Mouse (Mus musculus) liver, embryonic 12.5 days (tissue): ENCODE measurements around the gene Sorl1. TPM values are rescaled to one million over a fixed set of nuclear protein-coding genes. Genes with fewer than 3 reads are reported as not detected.

ENCODE experiments used
- ATAC-seq: fragments of 200-750 bp; cut with Nextera tagmentation; 2 replicates; pipeline ENCODE4 v1.8.0; 2017; ENCODE audit warnings: moderate number of reproducible peaks, mild to moderate bottlenecking, moderate library complexity
- H3K27ac ChIP-seq: fragments of 300-500 bp; sonication (generic); 2 replicates; pipeline ENCODE4 v1.5.1; 2016; ENCODE audit warnings: mild to moderate bottlenecking
- H3K27me3 ChIP-seq: fragments of 300-500 bp; sonication (generic); replicated peaks from 2 replicates; pipeline ENCODE4 v1.6.1; 2016; ENCODE audit warnings: mild to moderate bottlenecking, moderate library complexity
- H3K36me3 ChIP-seq: fragments of 300-500 bp; sonication (generic); 2 replicates; pipeline ENCODE4 v1.6.1; 2016; ENCODE audit warnings: mild to moderate bottlenecking, moderate library complexity
- H3K4me1 ChIP-seq: fragments of 300-500 bp; sonication (generic); 2 replicates; pipeline ENCODE4 v1.6.1; 2016
- H3K4me2 ChIP-seq: fragments of 300-500 bp; sonication (generic); 2 replicates; pipeline ENCODE4 v1.6.1; 2016; ENCODE audit warnings: mild to moderate bottlenecking, moderate library complexity
- H3K4me3 ChIP-seq: fragments of 300-500 bp; sonication (generic); 2 replicates; pipeline ENCODE4 v1.5.1; 2016; ENCODE audit warnings: mild to moderate bottlenecking, moderate library complexity
- H3K9ac ChIP-seq: fragments of 300-500 bp; sonication (generic); 2 replicates; pipeline ENCODE4 v1.6.1; 2016; ENCODE audit warnings: mild to moderate bottlenecking, moderate library complexity
- H3K9me3 ChIP-seq: fragments of 300-500 bp; sonication (generic); replicated peaks from 2 replicates; pipeline ENCODE4 v1.6.1; 2016; ENCODE audit warnings: mild to moderate bottlenecking, moderate library complexity
- WGBS: fragments of 180-500 bp; shearing (Covaris S2); methylation state at CpG from one replicate; pipeline ENCODE4 v1.1.7; 2016; ENCODE audit not compliant: insufficient replicate concordance; 5-methylcytosine and 5-hydroxymethylcytosine counted together
- polyA plus RNA-seq: library from polyadenylated mRNA; unstranded; fragments of >200 nt; fragmentation: Nextera tagmentation; extraction: Ambion mirVana; gene quantifications from 2 replicates; pipeline ENCODE4 v1.2.1, GENCODE M21; 2016

Sorl1 gene
- polyA plus RNA-seq, 1 experiment from 2014 or later, result 0.98 TPM

- Histone ChIP-seq H3K4me2 (no peak overlapping the region), H3K27ac (no peak overlapping the region), H3K4me3 (no peak overlapping the region), H3K36me3 (no peaks in the 10 kb centered on the region), H3K27me3 (no peaks in the 10 kb centered on the region), H3K9me3 (no peaks in the 10 kb centered on the region), H3K4me1 (no peaks in the 10 kb centered on the region), H3K9ac (no peak overlapping the region)
- ATAC-seq, result no peak
- 83% methylated on average over 29 of the region's 29 CpGs for WGBS
Observed at GRCm38 (mm10) chr9:42081681-42082530, 42.2 kb downstream of the Sorl1 start.

GRCm38 (mm10) chr9:42080671-42081070, 43.4 kb downstream of the Sorl1 start:
- no peaks in the 10 kb centered on the region for H3K36me3 ChIP-seq
- 62% methylated on average over 9 of the region's 9 CpGs for WGBS
- H3K9ac ChIP-seq, result no peak overlapping the region
- no peaks in the 10 kb centered on the region for H3K4me1 ChIP-seq
- ATAC-seq, result no peak
- H3K27me3 ChIP-seq, result no peaks in the 10 kb centered on the region
- no peaks in the 10 kb centered on the region for H3K9me3 ChIP-seq
- H3K27ac ChIP-seq, result no peak overlapping the region
- no peak overlapping the region for H3K4me2 ChIP-seq
- H3K4me3 ChIP-seq, result no peak overlapping the region

- Histone ChIP-seq H3K4me3 (no peak overlapping the region), H3K4me2 (no peak overlapping the region), H3K4me1 (no peaks in the 10 kb centered on the region), H3K27me3 (no peaks in the 10 kb centered on the region), H3K36me3 (no peaks in the 10 kb centered on the region), H3K9ac (no peak overlapping the region), H3K9me3 (no peaks in the 10 kb centered on the region), H3K27ac (no peak overlapping the region)
- 74% methylated on average over 16 of the region's 16 CpGs for WGBS
- no peak for ATAC-seq
Observed at GRCm38 (mm10) chr9:42077112-42077845, 46.8 kb downstream of the Sorl1 start.

- H3K4me3 ChIP-seq, result no peak overlapping the region
- WGBS, result 62% methylated on average over 10 of the region's 10 CpGs
Observed at GRCm38 (mm10) chr9:42076256-42076849, 47.7 kb downstream of the Sorl1 start.

GRCm38 (mm10) chr9:42075241-42075640, 48.9 kb downstream of the Sorl1 start:
- no peak for ATAC-seq
- WGBS, result 62% methylated on average over 2 of the region's 2 CpGs

More at GRCm38 (mm10) chr9:42076256-42076849, 47.7 kb downstream of the Sorl1 start:
- H3K27ac ChIP-seq, result no peak overlapping the region
- no peaks in the 10 kb centered on the region for H3K4me1 ChIP-seq
- no peak for ATAC-seq
- no peak overlapping the region for H3K9ac ChIP-seq
- no peaks in the 10 kb centered on the region for H3K36me3 ChIP-seq
- no peak overlapping the region for H3K4me2 ChIP-seq
- H3K9me3 ChIP-seq, result no peaks in the 10 kb centered on the region
- H3K27me3 ChIP-seq, result no peaks in the 10 kb centered on the region

GRCm38 (mm10) chr9:42072010-42072409, 52.1 kb downstream of the Sorl1 start:
- WGBS, result 57% methylated on average over 4 of the region's 4 CpGs
- Histone ChIP-seq H3K4me1 (no peaks in the 10 kb centered on the region), H3K36me3 (no peaks in the 10 kb centered on the region), H3K9me3 (no peaks in the 10 kb centered on the region), H3K27me3 (no peaks in the 10 kb centered on the region), H3K27ac (no peak overlapping the region), H3K4me2 (no peak overlapping the region), H3K4me3 (no peak overlapping the region), H3K9ac (no peak overlapping the region)
- ATAC-seq, result no peak

More at GRCm38 (mm10) chr9:42075241-42075640, 48.9 kb downstream of the Sorl1 start:
- Histone ChIP-seq H3K9me3 (no peaks in the 10 kb centered on the region), H3K4me2 (no peak overlapping the region), H3K36me3 (no peaks in the 10 kb centered on the region), H3K4me3 (no peak overlapping the region), H3K27me3 (no peaks in the 10 kb centered on the region), H3K27ac (no peak overlapping the region), H3K4me1 (no peaks in the 10 kb centered on the region), H3K9ac (no peak overlapping the region)

- H3K27me3 ChIP-seq, result no peaks in the 10 kb centered on the region
- WGBS, result 72% methylated on average over 6 of the region's 6 CpGs
- no peak for ATAC-seq
Observed at GRCm38 (mm10) chr9:42070856-42071255, 53.2 kb downstream of the Sorl1 start.

GRCm38 (mm10) chr9:42069471-42069870, 54.6 kb downstream of the Sorl1 start:
- Histone ChIP-seq H3K4me3 (no peak overlapping the region), H3K4me1 (no peaks in the 10 kb centered on the region), H3K36me3 (no peaks in the 10 kb centered on the region), H3K27ac (no peak overlapping the region), H3K4me2 (no peak overlapping the region), H3K9ac (no peak overlapping the region), H3K9me3 (no peaks in the 10 kb centered on the region), H3K27me3 (no peaks in the 10 kb centered on the region)
- 71% methylated on average over 5 of the region's 5 CpGs for WGBS
- no peak for ATAC-seq

More at GRCm38 (mm10) chr9:42070856-42071255, 53.2 kb downstream of the Sorl1 start:
- no peak overlapping the region for H3K4me2 ChIP-seq
- no peaks in the 10 kb centered on the region for H3K9me3 ChIP-seq
- H3K36me3 ChIP-seq, result no peaks in the 10 kb centered on the region
- no peaks in the 10 kb centered on the region for H3K4me1 ChIP-seq
- no peak overlapping the region for H3K27ac ChIP-seq
- no peak overlapping the region for H3K9ac ChIP-seq
- no peak overlapping the region for H3K4me3 ChIP-seq

GRCm38 (mm10) chr9:42067950-42068349, 56.1 kb downstream of the Sorl1 start:
- H3K36me3 ChIP-seq, result no peaks in the 10 kb centered on the region
- H3K27ac ChIP-seq, result no peak overlapping the region
- H3K9me3 ChIP-seq, result no peaks in the 10 kb centered on the region
- ATAC-seq, result no peak
- WGBS, result 75% methylated on average over 9 of the region's 9 CpGs
- H3K4me3 ChIP-seq, result no peak overlapping the region
- H3K4me2 ChIP-seq, result no peak overlapping the region
- H3K4me1 ChIP-seq, result no peaks in the 10 kb centered on the region
- no peak overlapping the region for H3K9ac ChIP-seq
- H3K27me3 ChIP-seq, result no peaks in the 10 kb centered on the region

- H3K27me3 ChIP-seq, result no peaks in the 10 kb centered on the region
- H3K9ac ChIP-seq, result no peak overlapping the region
- H3K4me3 ChIP-seq, result no peak overlapping the region
- WGBS, result 45% methylated on average over 1 of the region's 1 CpGs
- no peaks in the 10 kb centered on the region for H3K36me3 ChIP-seq
- H3K4me2 ChIP-seq, result no peak overlapping the region
- no peak for ATAC-seq
- H3K27ac ChIP-seq, result no peak overlapping the region
- H3K4me1 ChIP-seq, result no peaks in the 10 kb centered on the region
- H3K9me3 ChIP-seq, result no peaks in the 10 kb centered on the region
Observed at GRCm38 (mm10) chr9:42065756-42066155, 58.3 kb downstream of the Sorl1 start.

- Histone ChIP-seq H3K4me2 (no peak overlapping the region), H3K4me1 (no peaks in the 10 kb centered on the region), H3K9ac (no peak overlapping the region), H3K27ac (no peak overlapping the region), H3K4me3 (no peak overlapping the region), H3K9me3 (no peaks in the 10 kb centered on the region), H3K36me3 (no peaks in the 10 kb centered on the region), H3K27me3 (no peaks in the 10 kb centered on the region)
- no peak for ATAC-seq
- 59% methylated on average over 4 of the region's 4 CpGs for WGBS
Observed at GRCm38 (mm10) chr9:42063391-42063790, 60.7 kb downstream of the Sorl1 start.

GRCm38 (mm10) chr9:42062269-42062668, 61.8 kb downstream of the Sorl1 start:
- Histone ChIP-seq H3K4me1 (no peaks in the 10 kb centered on the region), H3K36me3 (no peaks in the 10 kb centered on the region), H3K9me3 (no peaks in the 10 kb centered on the region), H3K27ac (no peak overlapping the region), H3K4me2 (no peak overlapping the region), H3K4me3 (no peak overlapping the region), H3K27me3 (no peaks in the 10 kb centered on the region), H3K9ac (no peak overlapping the region)
- WGBS, result 66% methylated on average over 8 of the region's 8 CpGs
- no peak for ATAC-seq
